Mouse (Mus musculus): ENCODE measurements around the gene Tcp10a.
"Not testable (repeated sequence)": the region's sequence is repeated elsewhere in the genome, so short reads cannot be mapped to it uniquely, and the experiment has no call there.

DNA sequence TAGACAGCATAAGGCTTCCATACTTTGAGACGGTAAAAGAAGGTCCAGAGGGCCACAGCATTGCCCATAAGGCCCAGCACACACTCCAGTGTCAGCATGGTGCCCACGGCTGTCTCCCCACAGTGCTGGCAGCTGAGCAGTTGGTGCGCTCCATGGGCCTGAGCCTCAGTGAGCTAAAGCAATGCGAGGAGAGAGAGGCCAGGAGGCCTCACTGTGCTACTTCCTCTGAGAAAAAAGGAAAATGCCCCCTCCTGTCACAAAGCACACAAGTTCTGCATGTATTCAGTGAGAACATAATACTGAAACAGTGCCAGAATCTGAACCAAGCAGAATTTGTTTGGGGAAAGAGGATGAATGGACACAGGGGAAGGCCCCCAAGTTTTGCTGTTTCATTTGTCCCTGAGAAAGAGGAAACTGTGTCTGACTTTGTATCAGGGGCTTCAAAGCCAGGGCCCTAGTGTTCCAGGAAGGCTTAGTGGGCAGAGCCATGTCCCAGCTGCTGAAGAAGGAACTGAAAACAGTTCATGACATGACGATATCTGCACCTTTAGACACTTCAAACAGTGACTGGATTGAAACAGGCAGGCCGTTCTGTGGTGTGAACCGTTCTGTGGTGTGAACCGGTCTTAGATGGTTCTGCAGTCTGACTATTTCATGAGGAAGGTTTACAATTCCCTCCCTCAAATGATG, 8.6 kb upstream of the Tcp10a start:
- TF ChIP-seq MAFK (IDR thresholded peaks at IDR 0.05; ENCODE audit: insufficient read depth, low read depth, low read length); ZC3H11A (IDR thresholded peaks at IDR 0.05; ENCODE audit: borderline replicate concordance, low read depth, low read length): not testable (repeated sequence)

Measured in ES-E14 (cell line).